Mouse (Mus musculus): ENCODE measurements around the gene Slc35e4.

DNA sequence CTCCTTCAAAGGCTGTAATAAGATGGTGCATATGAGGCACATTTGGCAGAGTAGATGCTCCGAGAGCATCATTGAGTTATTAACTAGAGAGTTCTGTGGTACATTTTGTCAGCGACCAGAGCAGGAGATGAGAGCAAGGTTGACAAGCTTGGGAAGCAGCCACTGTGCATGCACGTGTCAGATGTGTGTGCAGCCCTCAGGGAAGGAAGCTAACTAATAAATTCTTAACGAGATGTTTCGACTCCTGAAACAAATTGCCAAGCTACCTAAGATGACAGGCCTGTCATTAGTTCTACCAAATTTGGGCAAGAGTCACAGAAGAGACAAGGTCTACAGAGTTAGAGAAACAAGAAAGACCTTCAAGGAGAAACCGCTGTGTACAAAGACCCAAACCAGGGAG is 50.1 kb downstream of the Slc35e4 start:
- TF ChIP-seq CTCF (conservative IDR thresholded peaks at IDR 0.05; ENCODE audit: insufficient read depth, insufficient read length, low read depth, low read length), result no peak
- no peak for TF ChIP-seq POLR2A (IDR thresholded peaks at IDR 0.05; ENCODE audit: low read depth, low read length)

All from kidney, adult 2 months (tissue).